Mouse (Mus musculus): Measurements from ENCODE around the gene Fndc10.
"Not testable (repeated sequence)": the region's sequence is repeated elsewhere in the genome, so short reads cannot be mapped to it uniquely, and the experiment has no call there.

DNA sequence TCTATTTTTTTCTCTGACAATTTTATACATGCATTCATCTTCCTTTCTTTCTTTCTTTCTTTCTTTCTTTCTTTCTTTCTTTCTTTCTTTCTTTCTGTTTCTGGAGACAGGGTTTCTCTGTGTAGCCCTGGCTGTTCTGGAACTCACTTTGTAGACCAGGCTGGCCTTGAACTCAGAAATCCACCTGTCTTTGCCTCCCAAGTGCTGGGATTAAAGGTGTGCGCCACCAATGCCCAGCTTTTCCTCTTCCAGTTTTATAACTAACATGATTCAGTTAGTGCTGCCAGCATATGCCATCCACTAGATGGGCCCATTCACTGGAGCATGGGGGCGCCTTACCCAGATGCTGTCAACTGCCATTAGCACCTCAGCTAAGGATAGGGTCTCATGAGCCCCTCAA, 48.8 kb upstream of the Fndc10 start, which contains the start of gene Gm10563:
- not testable (repeated sequence) for TF ChIP-seq POLR2A (IDR thresholded peaks at IDR 0.05; ENCODE audit: low read depth, low read length); CTCF (IDR thresholded peaks at IDR 0.05; ENCODE audit: extremely low read depth, insufficient read depth, insufficient read length, insufficient replicate concordance)

All from spleen, adult 2 months (tissue).